Mouse (Mus musculus) left cerebral cortex, adult 11 months (tissue): ENCODE measurements around the gene Ppp2r2d.

ENCODE experiments used
- DNase-seq: peaks from one replicate; pipeline ENCODE4 v3.0.0; 2022; ENCODE audit warnings: low spot score

Ppp2r2d gene

GRCm38 (mm10) chr7:138863950-138864572 is 18.2 kb downstream of the Ppp2r2d start:
- DNase-seq = no peak

GRCm38 (mm10) chr7:138864776-138865175 is 18.9 kb downstream of the Ppp2r2d start:
- DNase-seq = no peak

- no peak for DNase-seq
Measured at GRCm38 (mm10) chr7:138867286-138867685, 21.4 kb downstream of the Ppp2r2d start.

DNA sequence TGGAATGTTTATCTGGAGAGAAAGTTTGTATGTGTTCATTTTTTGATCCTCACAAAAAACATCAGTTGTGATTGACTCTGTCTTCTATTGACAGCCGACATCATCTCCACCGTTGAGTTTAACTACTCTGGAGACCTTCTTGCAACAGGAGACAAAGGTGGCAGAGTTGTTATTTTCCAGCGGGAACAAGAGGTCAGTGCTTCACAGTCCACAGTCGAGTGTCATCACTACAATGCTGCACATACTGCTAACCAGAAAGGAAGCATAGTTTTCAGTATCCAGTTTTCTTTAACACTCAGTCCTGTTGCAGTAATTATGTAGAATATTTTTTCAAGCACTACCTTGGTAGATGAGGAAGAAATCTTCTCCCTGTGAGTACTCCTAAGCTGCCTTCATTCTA is 22.4 kb downstream of the Ppp2r2d start:
- no peak for DNase-seq

DNA sequence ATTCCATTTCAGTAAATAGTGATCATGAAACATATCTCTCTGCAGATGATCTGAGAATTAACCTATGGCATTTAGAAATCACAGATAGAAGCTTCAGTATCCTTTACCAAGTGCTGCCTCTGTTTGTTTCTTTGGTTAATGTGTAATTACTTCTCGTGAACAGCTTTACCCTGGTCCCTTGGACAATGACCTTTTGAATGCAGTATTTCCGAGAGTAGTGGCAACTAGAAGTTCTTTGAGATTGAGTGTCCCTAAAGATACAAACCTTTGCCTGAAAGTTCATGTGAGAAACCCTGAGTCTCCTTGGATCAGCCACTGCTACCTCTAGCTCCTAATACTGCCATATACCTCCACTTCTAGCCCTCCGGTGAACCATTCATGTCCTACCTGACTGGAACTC is 27.1 kb downstream of the Ppp2r2d start:
- DNase-seq = no peak

DNA sequence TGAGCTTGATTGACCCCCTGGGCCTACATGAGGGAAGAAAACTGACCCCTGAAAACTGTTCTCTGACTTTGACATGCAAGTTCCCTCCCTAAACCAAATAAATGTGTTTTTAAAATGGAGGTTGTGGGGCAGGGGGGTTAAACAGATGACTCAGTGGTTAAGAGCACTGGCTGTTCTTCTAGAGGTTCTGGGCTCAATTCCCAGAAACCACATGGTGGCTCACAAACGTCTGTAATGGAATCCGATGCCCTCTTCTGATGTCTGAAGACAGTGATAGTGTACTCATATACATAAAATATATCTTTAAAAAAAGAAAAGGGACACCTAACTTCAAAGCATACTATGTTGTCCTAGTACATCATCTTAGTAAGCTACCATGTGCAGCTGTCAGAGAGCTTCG is 29.2 kb downstream of the Ppp2r2d start:
- DNase-seq = no peak

DNA sequence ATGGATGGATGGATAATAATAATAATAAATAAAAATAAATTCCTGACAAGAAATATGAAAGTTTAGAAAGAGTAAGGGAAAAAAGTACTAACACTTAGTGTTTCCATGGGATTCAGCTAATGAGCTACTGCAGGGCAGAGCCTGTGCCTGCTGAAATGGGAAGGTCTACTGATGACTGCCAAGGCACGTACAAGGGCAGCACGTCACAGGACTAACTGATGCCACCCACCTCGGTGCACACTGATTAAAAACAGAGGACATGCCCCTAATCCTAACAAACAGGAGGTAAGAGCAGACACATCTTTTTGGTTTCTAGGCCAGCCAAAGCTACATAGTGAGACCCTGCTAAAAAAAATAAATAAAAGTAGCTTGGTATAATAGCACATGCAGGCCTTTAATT is 37.8 kb downstream of the Ppp2r2d start:
- DNase-seq = no peak

- no peak for DNase-seq
Measured at GRCm38 (mm10) chr7:138885365-138886289, 39.7 kb downstream of the Ppp2r2d start.

DNA sequence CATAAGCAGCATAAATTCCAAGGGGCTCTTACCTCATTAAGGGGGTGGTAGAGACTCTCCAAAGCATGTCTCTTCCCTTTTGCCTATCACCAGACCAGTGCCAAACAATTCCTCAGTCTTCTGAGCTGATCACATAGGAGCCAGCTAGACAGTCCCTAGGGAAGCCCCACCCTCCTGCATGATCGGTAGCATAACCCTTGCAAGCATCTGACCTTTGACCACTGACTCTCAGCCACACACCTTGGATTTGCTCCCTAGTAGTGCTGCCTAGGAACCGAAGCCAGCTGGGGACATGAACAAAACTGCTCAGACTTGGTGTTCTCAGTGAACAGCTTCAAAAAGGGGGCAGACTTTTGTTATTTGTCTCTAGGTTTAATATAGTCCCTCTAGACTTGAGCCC is 52.2 kb downstream of the Ppp2r2d start:
- no peak for DNase-seq

DNA sequence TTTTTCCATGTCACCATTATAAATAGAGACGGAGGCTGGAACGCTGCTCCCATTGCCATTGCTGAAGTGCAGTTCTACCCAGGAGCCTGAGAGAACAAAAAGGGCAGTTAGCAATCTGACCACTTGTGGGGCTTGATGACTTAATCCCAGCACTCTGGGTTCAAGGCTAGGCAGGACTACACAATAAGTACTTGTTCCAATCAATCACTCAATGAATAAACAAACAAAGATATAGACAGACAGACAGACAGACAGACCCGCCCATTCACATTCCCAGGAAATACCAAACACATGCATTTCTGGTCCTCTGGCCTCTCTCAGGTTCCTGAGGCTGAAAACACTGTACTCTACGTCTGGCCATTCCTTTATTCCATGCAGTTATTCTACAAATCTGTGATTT is 52.9 kb downstream of the Ppp2r2d start:
- no peak for DNase-seq

- DNase-seq = no peak
Measured at GRCm38 (mm10) chr7:138903886-138904435, 58.1 kb downstream of the Ppp2r2d start.

DNA sequence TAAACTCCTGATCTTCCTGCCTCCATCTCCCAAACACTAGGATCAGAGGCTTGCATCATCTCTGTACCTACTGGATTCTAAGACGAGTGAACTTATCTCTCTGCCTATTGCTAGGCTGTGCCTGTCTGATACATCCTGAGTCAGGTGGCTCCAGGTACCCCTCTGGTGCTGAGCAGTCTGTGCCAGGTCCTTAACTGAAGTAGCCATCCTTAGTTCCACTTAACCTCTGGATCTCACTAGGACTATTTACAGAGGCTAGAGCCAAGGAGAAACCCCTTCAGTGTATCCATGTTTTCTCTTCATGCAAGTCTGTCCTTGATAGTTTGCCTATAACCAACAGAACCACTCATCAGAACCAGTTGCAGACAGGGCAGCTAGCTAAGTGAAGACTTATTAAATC is 60.6 kb downstream of the Ppp2r2d start:
- no peak for DNase-seq

DNA sequence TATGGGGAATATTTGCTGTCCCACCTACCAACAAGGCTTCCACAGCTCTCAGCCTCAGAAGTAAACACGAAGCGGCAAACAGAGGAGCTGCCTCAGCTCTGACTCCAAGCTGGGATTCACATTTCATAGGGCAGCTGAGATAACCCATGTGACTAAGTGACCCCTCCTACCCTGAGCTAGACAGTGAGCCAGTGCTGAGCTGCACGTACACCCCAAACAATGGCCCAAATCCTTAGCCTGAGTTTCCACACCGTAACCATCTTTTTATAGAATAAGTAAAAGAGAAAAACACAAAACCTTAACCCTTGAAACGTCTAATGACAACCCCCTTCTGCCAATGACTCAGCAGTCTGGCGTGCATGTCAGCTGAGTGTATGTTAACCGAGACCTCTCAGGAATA is 61.2 kb downstream of the Ppp2r2d start:
- no peak for DNase-seq

DNA sequence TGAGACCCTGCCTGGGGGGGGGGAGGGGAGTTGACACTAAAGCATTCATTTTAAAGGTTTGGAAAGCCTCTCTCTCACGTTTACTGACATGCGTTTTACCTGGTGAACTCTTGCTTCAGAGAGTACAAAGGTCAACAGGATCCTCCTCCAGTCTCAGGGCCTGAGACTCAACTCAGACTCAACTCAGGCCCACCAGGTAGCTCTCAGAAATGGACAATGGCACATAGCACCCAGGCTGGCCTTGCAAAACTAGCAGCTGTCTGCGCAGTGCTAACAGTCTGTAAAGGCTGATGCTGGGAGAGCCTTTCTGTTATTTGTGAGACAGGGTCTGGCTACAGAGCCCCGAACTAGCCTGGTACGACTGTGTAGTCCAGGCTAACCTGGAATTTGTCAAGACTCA is 62.1 kb downstream of the Ppp2r2d start:
- no peak for DNase-seq

- DNase-seq = no peak
Measured at GRCm38 (mm10) chr7:138908768-138909276, 62.9 kb downstream of the Ppp2r2d start.

DNA sequence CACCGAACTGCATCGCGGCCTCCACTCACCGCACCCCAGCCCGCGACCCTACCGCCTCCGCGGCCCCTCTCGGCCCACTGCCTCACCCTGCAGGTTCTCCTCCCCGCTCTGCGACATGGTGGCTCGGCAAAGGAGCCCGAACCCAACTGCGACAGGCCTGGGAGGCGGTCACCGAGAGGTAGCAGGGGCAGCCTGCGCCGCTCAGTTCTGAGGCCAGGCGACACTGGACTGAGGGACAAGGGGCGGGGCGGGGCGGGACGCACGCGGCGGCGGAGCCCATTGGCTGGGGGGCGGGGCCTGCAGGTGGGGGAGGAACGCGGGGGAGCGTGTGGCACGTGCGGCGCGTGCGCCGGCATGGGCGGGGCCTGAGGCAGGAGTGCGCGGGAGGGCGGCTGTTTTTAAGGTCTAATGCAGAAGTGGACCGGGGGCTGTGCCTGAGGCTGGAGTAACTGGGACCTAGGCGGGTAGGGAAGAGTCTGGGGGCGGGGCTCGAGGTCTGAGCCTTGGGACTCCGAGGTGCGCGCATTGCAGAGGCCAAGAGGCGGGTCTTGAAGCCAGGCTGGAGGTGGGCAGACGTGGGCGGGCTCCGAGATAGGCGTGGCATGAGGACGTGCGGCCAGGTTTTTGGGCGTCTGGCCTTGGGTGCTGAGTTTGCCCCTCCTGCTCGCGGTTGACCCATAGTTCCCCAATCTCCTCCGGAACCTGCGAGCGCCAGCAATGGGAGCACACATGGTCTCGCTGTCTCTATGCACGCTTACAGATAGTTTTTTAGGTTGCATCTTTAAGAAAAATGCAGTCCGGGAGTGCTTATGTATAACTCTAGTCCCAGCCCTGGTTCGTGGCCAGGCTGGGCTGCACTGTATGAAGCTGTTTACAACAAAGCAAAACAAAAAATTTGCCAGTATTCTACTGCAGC is 63.7 kb downstream of the Ppp2r2d start, which contains the start of gene Bnip3:
Gene Bnip3 (minus strand): TSS at position 243 of the 916 bp plus-strand sequence.
- peak; percentile 83 for DNase-seq

- no peak for DNase-seq
Measured at GRCm38 (mm10) chr7:138910193-138910562, 64.3 kb downstream of the Ppp2r2d start.

DNA sequence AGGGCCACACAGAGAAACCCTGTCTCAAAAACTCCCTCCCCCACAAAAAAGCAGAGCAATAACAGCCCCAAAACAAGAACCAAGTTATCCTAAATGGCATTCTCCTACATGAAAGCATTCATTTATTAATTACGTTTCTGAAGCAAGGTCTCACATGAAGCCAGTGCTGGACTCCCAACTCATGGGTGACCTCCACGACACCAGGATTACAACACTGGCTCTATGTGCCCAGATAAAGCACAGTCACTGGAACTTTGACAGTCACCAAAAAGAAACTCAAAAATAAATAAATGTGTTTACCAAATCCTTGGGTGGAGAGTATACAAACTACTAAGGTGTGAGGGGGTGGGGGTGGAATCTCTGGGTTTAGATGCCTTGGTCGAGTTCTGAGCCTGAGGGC is 67.7 kb downstream of the Ppp2r2d start:
- no peak for DNase-seq

GRCm38 (mm10) chr7:138919156-138919944 is 73.5 kb downstream of the Ppp2r2d start:
- no peak for DNase-seq

- no peak for DNase-seq
Measured at GRCm38 (mm10) chr7:138921611-138922010, 75.7 kb downstream of the Ppp2r2d start.
